ENCODE assay signal across 20 mouse cellular contexts in the genomic region with DNA sequence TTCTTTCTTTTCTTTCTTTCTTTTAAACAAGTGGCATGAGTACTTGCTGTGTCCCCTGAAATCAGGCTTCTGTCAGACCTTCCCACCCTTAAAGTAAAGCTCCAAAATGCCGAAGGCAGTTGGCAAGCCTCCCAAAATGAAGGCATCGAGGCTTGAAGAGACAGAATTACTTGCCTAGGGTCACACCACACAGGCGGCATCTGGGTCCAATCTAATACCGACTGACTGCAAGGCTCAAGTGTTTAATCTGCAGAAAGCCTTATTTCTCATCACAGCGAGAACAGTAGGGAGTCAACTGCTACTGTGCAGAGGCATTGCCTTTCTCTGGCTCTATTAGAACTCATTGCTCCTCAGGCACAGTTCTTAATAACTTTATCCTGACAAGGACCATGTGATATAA. TPM values are rescaled to one million over a fixed set of nuclear protein-coding genes. Genes with fewer than 3 reads are reported as not detected.
A peak's percentile ranks its signal among the peaks of the same experiment; 100 is the strongest.
DNase-seq lines count a peak whose midpoint lies in the region; ATAC-seq lines count a peak whose summit lies in the region.
"Had no signal": no experiment of that assay in that cellular context is flagged by ENCODE, and none has a peak within 500 bp of the region (broad histone marks: within the 10 kb centered on the region; RNA-seq: fewer than 3 reads in every experiment).

No protein-coding gene starts in this region.

- no peak overlapping the region for H3K4me3 ChIP-seq in forebrain, embryonic 12.5 days (replicated peaks)
- no peak overlapping the region for H3K4me3 ChIP-seq in forebrain, embryonic 11.5 days (ENCODE audit: low read depth, low read length)
- H3K4me3 ChIP-seq in midbrain, embryonic 14.5 days (replicated peaks; ENCODE audit: low read depth, low read length), result no peak overlapping the region
- H3K4me3 ChIP-seq in midbrain, embryonic 11.5 days (ENCODE audit: low read depth, low read length), result no peak overlapping the region
- no peak overlapping the region for H3K4me3 ChIP-seq in stomach, embryonic 15.5 days (replicated peaks)
- H3K4me3 ChIP-seq: gastrocnemius, adult 2 months; liver, embryonic 13.5 days; megakaryocyte, embryonic 14.5 days; neural tube, embryonic 12.5 days had no signal

- H3K9ac ChIP-seq in forebrain, embryonic 12.5 days, result no peak overlapping the region
- H3K9ac ChIP-seq in forebrain, embryonic 11.5 days (ENCODE audit: low read length), result no peak overlapping the region
- no peak overlapping the region for H3K9ac ChIP-seq in midbrain, embryonic 14.5 days (replicated peaks; ENCODE audit: low read length)
- H3K9ac ChIP-seq in midbrain, embryonic 11.5 days (ENCODE audit: low read length), result no peak overlapping the region
- H3K9ac ChIP-seq in stomach, embryonic 15.5 days, result no peak overlapping the region
- H3K9ac ChIP-seq: liver, embryonic 13.5 days; neural tube, embryonic 12.5 days had no signal

- 0 out of 2 replicates have a peak, but pooled peaks cover 2% of the 10 kb centered on the region for H3K27me3 ChIP-seq in forebrain, embryonic 12.5 days
- H3K27me3 ChIP-seq in forebrain, embryonic 11.5 days (ENCODE audit: control insufficient read depth, insufficient read depth, low read length), result no peaks in the 10 kb centered on the region
- no peaks in the 10 kb centered on the region for H3K27me3 ChIP-seq in midbrain, embryonic 14.5 days (ENCODE audit: control insufficient read depth, insufficient read depth, low read length)
- no peaks in the 10 kb centered on the region for H3K27me3 ChIP-seq in midbrain, embryonic 11.5 days (ENCODE audit: control insufficient read depth, insufficient read depth, low read length)
- no peaks in the 10 kb centered on the region for H3K27me3 ChIP-seq in stomach, embryonic 15.5 days (replicated peaks)
- H3K27me3 ChIP-seq: liver, embryonic 13.5 days; megakaryocyte, embryonic 14.5 days; neural tube, embryonic 12.5 days had no signal

- H3K9me3 ChIP-seq in forebrain, embryonic 12.5 days, result no peaks in the 10 kb centered on the region
- H3K9me3 ChIP-seq in forebrain, embryonic 11.5 days (ENCODE audit: control insufficient read depth, low read length), result no peaks in the 10 kb centered on the region
- no peaks in the 10 kb centered on the region for H3K9me3 ChIP-seq in midbrain, embryonic 14.5 days (ENCODE audit: control insufficient read depth, low read length)
- no peaks in the 10 kb centered on the region for H3K9me3 ChIP-seq in midbrain, embryonic 11.5 days (ENCODE audit: control insufficient read depth, low read length)
- H3K9me3 ChIP-seq in stomach, embryonic 15.5 days, result no peaks in the 10 kb centered on the region
- H3K9me3 ChIP-seq: liver, embryonic 13.5 days; neural tube, embryonic 12.5 days had no signal

- H3K4me1 ChIP-seq in forebrain, embryonic 12.5 days, result peaks cover 5% of the 10 kb centered on the region; the same call in 1 of the 2 replicates
- H3K4me1 ChIP-seq in forebrain, embryonic 11.5 days (replicated peaks; ENCODE audit: control insufficient read depth, insufficient read depth, low read length), result no peaks in the 10 kb centered on the region
- 0 out of 2 replicates have a peak, but pooled peaks cover 5% of the 10 kb centered on the region for H3K4me1 ChIP-seq in midbrain, embryonic 14.5 days (ENCODE audit: control insufficient read depth, insufficient read depth, low read length)
- no peaks in the 10 kb centered on the region for H3K4me1 ChIP-seq in midbrain, embryonic 11.5 days (ENCODE audit: control insufficient read depth, insufficient read depth, low read length)
- H3K4me1 ChIP-seq in stomach, embryonic 15.5 days, result no peaks in the 10 kb centered on the region
- H3K4me1 ChIP-seq: liver, embryonic 13.5 days; megakaryocyte, embryonic 14.5 days; neural tube, embryonic 12.5 days had no signal

- DNase-seq in forebrain, embryonic 11.5 days (ENCODE audit: low spot score), result no peak
- peak; percentile 59 for DNase-seq in midbrain, embryonic 14.5 days
- DNase-seq in midbrain, embryonic 11.5 days (ENCODE audit: low spot score, missing footprints), result no peak
- peak; percentile 30 for DNase-seq in forelimb bud, embryonic 11.5 days (ENCODE audit: low read depth, low spot score)
- no peak for DNase-seq in layer of hippocampus, postnatal 25 days (ENCODE audit: extremely low spot score in 1 of 2, low spot score in 1 of 2)
- no peak for DNase-seq in left cerebral cortex, postnatal 36 days (ENCODE audit: low spot score in 2 of 2)
- DNase-seq: adrenal gland, postnatal 10 days; B cell, adult 2 months; cerebellum, postnatal 36 days; gastrocnemius, adult 2 months; heart, adult 18-20 months; heart, postnatal 14 days; liver, embryonic 13.5 days; thymus, adult 18-20 months had no signal

- H3K4me2 ChIP-seq in forebrain, embryonic 12.5 days, result no peak overlapping the region
- H3K4me2 ChIP-seq in forebrain, embryonic 11.5 days (ENCODE audit: low read depth, low read length, severe bottlenecking), result no peak overlapping the region
- no peak overlapping the region for H3K4me2 ChIP-seq in midbrain, embryonic 14.5 days (ENCODE audit: low read length)
- H3K4me2 ChIP-seq in midbrain, embryonic 11.5 days, result no peak overlapping the region
- no peak overlapping the region for H3K4me2 ChIP-seq in stomach, embryonic 15.5 days
- H3K4me2 ChIP-seq: liver, embryonic 13.5 days; neural tube, embryonic 12.5 days had no signal

- 53% methylated on average over 5 of the region's 5 CpGs for WGBS in forebrain, embryonic 12.5 days
- WGBS in forebrain, embryonic 11.5 days, result 50% methylated on average over 5 of the region's 5 CpGs
- 53% methylated on average over 5 of the region's 5 CpGs for WGBS in midbrain, embryonic 14.5 days
- 52% methylated on average over 5 of the region's 5 CpGs for WGBS in midbrain, embryonic 11.5 days
- WGBS in stomach, embryonic 15.5 days, result 62% methylated on average over 5 of the region's 5 CpGs

- intact Hi-C loops in left cerebral cortex, postnatal 36 days (cut with DNase I), result no loop called here

- peak overlapping the region; percentile 13; the same call in 1 of the 2 replicates for H3K27ac ChIP-seq in forebrain, embryonic 12.5 days
- no peak overlapping the region for H3K27ac ChIP-seq in forebrain, embryonic 11.5 days (ENCODE audit: low read depth, low read length)
- no peak overlapping the region for H3K27ac ChIP-seq in midbrain, embryonic 14.5 days (replicated peaks; ENCODE audit: low read depth, low read length)
- no peak overlapping the region for H3K27ac ChIP-seq in midbrain, embryonic 11.5 days (ENCODE audit: low read depth, low read length)
- 0 out of 2 replicates have a peak overlapping the region, but pooled peaks have one; percentile 21 for H3K27ac ChIP-seq in stomach, embryonic 15.5 days
- H3K27ac ChIP-seq: gastrocnemius, adult 2 months; liver, embryonic 13.5 days; neural tube, embryonic 12.5 days had no signal

- no peak for ATAC-seq in forebrain, embryonic 12.5 days (ENCODE audit: low FRiP score)
- no peak for ATAC-seq in forebrain, embryonic 11.5 days (replicated peaks; ENCODE audit: low FRiP score)
- no peak for ATAC-seq in midbrain, embryonic 14.5 days (ENCODE audit: low FRiP score, low TSS enrichment)
- no peak for ATAC-seq in midbrain, embryonic 11.5 days (ENCODE audit: low FRiP score)
- no peak for ATAC-seq in stomach, embryonic 15.5 days (ENCODE audit: insufficient read depth, low FRiP score, low read depth)

- H3K36me3 ChIP-seq in forebrain, embryonic 12.5 days (replicated peaks), result no peaks in the 10 kb centered on the region
- H3K36me3 ChIP-seq in forebrain, embryonic 11.5 days (ENCODE audit: control insufficient read depth, insufficient read depth, low read length), result no peaks in the 10 kb centered on the region
- H3K36me3 ChIP-seq in midbrain, embryonic 14.5 days (ENCODE audit: control insufficient read depth, insufficient read depth, low read length), result no peaks in the 10 kb centered on the region
- H3K36me3 ChIP-seq in midbrain, embryonic 11.5 days (ENCODE audit: control insufficient read depth, insufficient read depth, low read length), result no peaks in the 10 kb centered on the region
- H3K36me3 ChIP-seq in stomach, embryonic 15.5 days, result no peaks in the 10 kb centered on the region
- H3K36me3 ChIP-seq: liver, embryonic 13.5 days; neural tube, embryonic 12.5 days had no signal

RNA-seq across cellular contexts. Expression of a gene that starts 28.0 kb away (rescaled TPM):
- 17.7 and 18.4 TPM in 2 replicates for polyA plus RNA-seq in forebrain, embryonic 12.5 days (2016; fragmentation: Nextera tagmentation; extraction: Ambion mirVana)
- 14.4 and 16.2 TPM in 2 replicates for polyA plus RNA-seq in forebrain, embryonic 11.5 days (2014; fragmentation: Nextera tagmentation; extraction: Ambion mirVana)
- polyA plus RNA-seq in midbrain, embryonic 14.5 days (2014; fragmentation: Nextera tagmentation; extraction: Ambion mirVana), result 36.3 and 38.5 TPM in 2 replicates
- 9.9 and 10.7 TPM in 2 replicates for polyA plus RNA-seq in midbrain, embryonic 11.5 days (2014; fragmentation: Nextera tagmentation; extraction: Ambion mirVana)
- 9.2 and 12.0 TPM in 2 replicates for polyA plus RNA-seq in stomach, embryonic 15.5 days (2015; fragmentation: Nextera tagmentation; extraction: Ambion mirVana)
- total RNA-seq in layer of hippocampus, postnatal 25 days (2021), result 10 to 100 TPM; 67.6 to 67.9 TPM
- 100 to 1,000 TPM; 106 to 156 TPM for total RNA-seq in left cerebral cortex, postnatal 36 days (2021)

RNA-seq across cellular contexts. Expression of a gene that starts 55.7 kb away (rescaled TPM):
- polyA plus RNA-seq in forebrain, embryonic 12.5 days (2016; fragmentation: Nextera tagmentation; extraction: Ambion mirVana), result not detected in 2 replicates
- not detected in 2 replicates for polyA plus RNA-seq in forebrain, embryonic 11.5 days (2014; fragmentation: Nextera tagmentation; extraction: Ambion mirVana)
- not detected in 2 replicates for polyA plus RNA-seq in midbrain, embryonic 14.5 days (2014; fragmentation: Nextera tagmentation; extraction: Ambion mirVana)
- polyA plus RNA-seq in midbrain, embryonic 11.5 days (2014; fragmentation: Nextera tagmentation; extraction: Ambion mirVana), result not detected in 2 replicates
- polyA plus RNA-seq in stomach, embryonic 15.5 days (2015; fragmentation: Nextera tagmentation; extraction: Ambion mirVana), result 141 and 187 TPM in 2 replicates
- total RNA-seq in layer of hippocampus, postnatal 25 days (2021), result not detected
- not detected for total RNA-seq in left cerebral cortex, postnatal 36 days (2021)
- total RNA-seq: adrenal gland, postnatal 10 days; gastrocnemius, adult 2 months; heart, adult 18-20 months; heart, postnatal 14 days; left cerebral cortex, postnatal 10 days had no signal
- polyA plus RNA-seq: liver, embryonic 13.5 days; lung, postnatal 0 days; neural tube, embryonic 12.5 days had no signal

RNA-seq across cellular contexts. Expression of a gene that starts 58.9 kb away (rescaled TPM):
- 0.31 and 0.52 TPM in 2 replicates for polyA plus RNA-seq in forebrain, embryonic 12.5 days (2016; fragmentation: Nextera tagmentation; extraction: Ambion mirVana)
- 0.12 and 0.27 TPM in 2 replicates for polyA plus RNA-seq in forebrain, embryonic 11.5 days (2014; fragmentation: Nextera tagmentation; extraction: Ambion mirVana)
- polyA plus RNA-seq in midbrain, embryonic 14.5 days (2014; fragmentation: Nextera tagmentation; extraction: Ambion mirVana), result 1.2 and 1.7 TPM in 2 replicates
- polyA plus RNA-seq in midbrain, embryonic 11.5 days (2014; fragmentation: Nextera tagmentation; extraction: Ambion mirVana), result 0.26 and 0.27 TPM in 2 replicates
- 5.0 and 5.3 TPM in 2 replicates for polyA plus RNA-seq in stomach, embryonic 15.5 days (2015; fragmentation: Nextera tagmentation; extraction: Ambion mirVana)
- 1 to 10 TPM in 1 of 2 experiments, under 1 TPM in 1; 0.57 to 1.2 TPM for total RNA-seq in layer of hippocampus, postnatal 25 days (2021)
- total RNA-seq in left cerebral cortex, postnatal 36 days (2021), result 1 to 10 TPM; 1.9 to 3.2 TPM
- total RNA-seq: adrenal gland, postnatal 10 days; gastrocnemius, adult 2 months; heart, adult 18-20 months; heart, postnatal 14 days had no signal

Comparison
In these comparisons a context has a peak if more than half of its experiments do, and no peak if none do; other contexts are left out.
1. H3K27ac ChIP-seq: peak in forebrain, embryonic 12.5 days (single experiment) and stomach, embryonic 15.5 days (single experiment); none in forebrain, embryonic 11.5 days (single experiment), midbrain, embryonic 14.5 days (single experiment) and midbrain, embryonic 11.5 days (single experiment).
2. DNase-seq: peak in midbrain, embryonic 14.5 days (single experiment) and forelimb bud, embryonic 11.5 days (single experiment); none in forebrain, embryonic 11.5 days (single experiment), midbrain, embryonic 11.5 days (single experiment), layer of hippocampus, postnatal 25 days (0 of 2) and left cerebral cortex, postnatal 36 days (0 of 2).
3. RNA of a gene that starts 55.7 kb away (polyA plus RNA-seq): 141 to 187 TPM in stomach, embryonic 15.5 days; not detected in forebrain, embryonic 12.5 days, not detected in forebrain, embryonic 11.5 days, not detected in midbrain, embryonic 14.5 days and not detected in midbrain, embryonic 11.5 days; every median in the first group is over 100 times any median in the second.